Mouse (Mus musculus): ENCODE results near the gene Grtp1.

Gene Grtp1

DNA sequence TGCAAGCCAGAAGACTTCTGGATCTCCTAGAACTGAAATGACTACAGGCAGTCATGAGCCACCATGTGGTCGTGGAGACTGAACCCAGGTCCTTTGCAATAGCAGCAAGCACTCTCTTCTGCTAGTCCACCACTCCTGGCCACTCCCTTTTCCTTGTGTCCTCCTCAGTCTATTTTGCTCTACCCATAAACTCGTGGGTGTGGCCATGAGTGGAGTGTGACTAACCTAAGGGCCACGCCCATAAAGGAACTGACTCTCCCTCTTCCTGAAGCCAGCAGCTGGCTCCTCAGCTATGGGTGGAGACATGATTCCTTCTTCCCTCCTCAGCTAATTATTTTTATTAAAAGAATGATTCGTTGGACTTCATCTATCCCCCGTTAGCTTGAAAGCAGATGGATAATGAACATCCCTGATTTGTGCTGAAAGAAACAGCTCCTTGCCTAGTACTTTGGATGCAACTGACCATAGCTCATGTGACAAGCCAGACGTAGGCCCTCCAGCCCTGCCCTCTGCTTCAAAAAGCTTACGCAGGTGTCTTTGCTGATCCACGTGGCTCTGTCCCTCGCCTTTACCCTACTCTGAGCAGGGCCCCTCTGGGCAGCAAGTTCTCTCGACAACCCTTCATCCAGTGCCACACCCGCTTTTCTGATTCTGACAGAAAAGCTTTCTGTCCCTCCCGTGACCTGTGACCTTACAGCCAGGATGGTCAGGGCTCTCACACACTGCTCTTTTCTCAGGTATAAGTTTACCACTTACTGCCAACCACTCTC, 4.1 kb upstream of the Grtp1 start:
- DNase-seq (ENCODE audit: extremely low spot score, low spot score), result no peak

- DNase-seq (ENCODE audit: extremely low spot score, low spot score), result no peak
These were observed 3.1 kb upstream of the Grtp1 start for GRCm38 (mm10) chr8:13203472-13203871.

DNA sequence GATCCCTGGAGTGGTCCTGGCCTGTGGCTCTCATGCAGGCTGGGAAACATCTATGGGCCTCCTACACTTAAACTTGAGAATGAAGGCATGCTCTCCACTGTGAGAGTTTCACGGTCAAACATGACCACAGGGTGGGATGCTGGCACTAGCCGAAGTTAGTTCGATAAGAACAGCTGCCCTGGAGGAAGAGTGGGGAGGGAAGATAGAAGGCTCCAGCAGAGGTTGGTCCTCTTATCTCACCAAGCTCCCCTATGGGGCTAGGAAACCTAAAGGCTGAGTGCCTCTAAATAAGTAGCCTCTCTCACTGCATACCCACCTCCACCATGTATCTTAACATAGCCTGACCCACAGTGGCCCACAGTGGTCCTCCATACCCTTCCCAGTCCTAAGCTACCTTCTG, 2.4 kb upstream of the Grtp1 start:
- DNase-seq (ENCODE audit: extremely low spot score, low spot score), result no peak

DNA sequence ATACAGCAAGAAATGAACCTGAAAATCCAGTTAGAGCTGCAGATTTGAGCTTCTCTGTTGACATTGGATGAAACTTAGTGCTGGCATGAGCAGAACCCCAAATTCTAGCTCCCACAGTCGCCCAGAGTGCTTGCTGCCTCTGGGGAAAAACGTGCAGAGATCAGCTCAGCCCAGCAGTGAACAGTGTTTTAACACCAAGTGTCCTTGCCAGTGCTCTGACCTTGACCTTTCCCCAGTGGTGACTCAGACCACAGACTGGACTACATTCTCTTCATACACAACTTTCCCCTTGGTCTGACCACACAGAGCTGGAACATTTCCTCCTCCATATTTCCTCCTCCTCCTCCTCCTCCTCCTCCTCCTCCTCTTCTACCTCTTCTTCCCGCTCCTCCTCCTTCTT, 1.6 kb upstream of the Grtp1 start:
- DNase-seq (ENCODE audit: extremely low spot score, low spot score), result no peak

DNA sequence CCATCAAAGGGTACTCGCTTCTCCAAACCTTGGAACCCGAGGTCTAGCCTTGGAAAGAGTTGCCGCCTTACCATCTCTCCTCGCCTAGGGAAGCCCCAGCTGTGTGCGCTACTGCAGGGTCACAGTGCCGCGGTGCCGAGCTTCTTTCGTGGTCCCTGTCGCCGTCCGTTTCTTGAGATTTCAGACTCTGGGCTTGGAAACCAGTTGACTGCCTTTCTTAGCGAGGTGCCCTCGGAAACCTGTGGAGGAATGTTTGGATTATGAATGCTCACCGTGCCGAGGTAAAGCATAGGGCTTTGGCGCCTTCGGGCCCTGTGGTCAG, 554 bp upstream of the Grtp1 start:
- no peak for DNase-seq (ENCODE audit: extremely low spot score, low spot score)

- no peak for DNase-seq (ENCODE audit: extremely low spot score, low spot score)
These were observed 897 bp downstream of the Grtp1 start for GRCm38 (mm10) chr8:13199385-13200061.

DNA sequence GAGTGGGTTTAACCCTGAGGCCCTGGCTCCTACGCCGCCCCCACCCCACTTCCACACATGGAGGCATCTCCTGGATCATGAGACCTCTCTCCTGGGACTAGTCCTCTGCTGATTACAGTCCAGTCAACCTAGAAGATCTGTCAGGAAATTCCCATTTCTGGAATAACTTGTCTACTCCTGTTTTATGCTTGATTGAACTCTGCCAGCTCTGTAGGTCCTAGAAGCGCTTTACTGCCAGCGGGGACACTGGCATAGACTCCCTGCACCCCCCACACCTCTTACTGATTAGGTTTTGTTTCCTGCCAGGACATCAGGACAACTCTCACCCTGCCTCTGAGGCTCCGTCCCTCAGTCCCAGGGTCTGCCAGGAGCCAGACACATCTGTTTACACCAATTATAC, 2.9 kb downstream of the Grtp1 start:
- DNase-seq (ENCODE audit: extremely low spot score, low spot score), result no peak

DNA sequence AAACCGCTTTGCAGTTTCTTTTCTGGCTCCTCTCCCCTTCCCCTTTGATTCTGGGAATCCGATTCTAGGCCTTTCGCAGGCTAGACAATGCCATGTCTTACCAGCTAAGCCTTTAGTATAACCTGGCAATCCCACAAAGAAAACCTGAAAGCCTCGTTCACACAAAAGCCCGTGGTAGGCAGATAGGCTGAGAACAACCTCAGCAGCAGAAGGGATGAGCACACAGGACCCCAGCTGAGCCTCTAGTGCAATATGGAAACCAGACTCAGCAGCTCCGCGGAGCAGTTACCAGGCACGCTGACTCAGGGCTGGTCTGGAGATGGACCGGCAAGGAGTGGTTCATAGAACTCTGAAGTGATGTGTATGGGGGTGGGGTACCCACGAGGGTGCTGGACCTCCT, 5.6 kb downstream of the Grtp1 start:
- no peak for DNase-seq (ENCODE audit: extremely low spot score, low spot score)

DNA sequence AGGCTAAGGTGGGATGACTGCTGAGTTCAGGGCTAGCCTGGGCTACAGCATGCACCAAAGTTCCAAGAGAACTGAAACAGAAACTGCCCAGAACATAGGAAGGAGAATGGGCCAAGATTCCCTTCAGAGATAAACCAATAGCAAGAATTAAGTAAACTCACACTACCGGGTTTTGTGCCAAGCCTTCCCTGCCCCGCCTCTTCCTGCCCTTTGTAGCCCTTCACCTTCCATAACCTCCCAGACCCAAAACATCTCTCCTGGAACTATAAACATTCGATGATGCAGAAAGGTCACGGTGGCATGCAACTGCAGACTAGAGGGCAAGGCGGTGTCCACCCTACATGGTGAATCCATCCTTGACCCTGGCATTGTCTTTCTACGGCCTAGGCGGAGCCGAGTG, 10.2 kb downstream of the Grtp1 start:
- no peak for DNase-seq (ENCODE audit: extremely low spot score, low spot score)

- no peak for DNase-seq (ENCODE audit: extremely low spot score, low spot score)
These were observed 11.6 kb downstream of the Grtp1 start for GRCm38 (mm10) chr8:13188857-13189256.

DNA sequence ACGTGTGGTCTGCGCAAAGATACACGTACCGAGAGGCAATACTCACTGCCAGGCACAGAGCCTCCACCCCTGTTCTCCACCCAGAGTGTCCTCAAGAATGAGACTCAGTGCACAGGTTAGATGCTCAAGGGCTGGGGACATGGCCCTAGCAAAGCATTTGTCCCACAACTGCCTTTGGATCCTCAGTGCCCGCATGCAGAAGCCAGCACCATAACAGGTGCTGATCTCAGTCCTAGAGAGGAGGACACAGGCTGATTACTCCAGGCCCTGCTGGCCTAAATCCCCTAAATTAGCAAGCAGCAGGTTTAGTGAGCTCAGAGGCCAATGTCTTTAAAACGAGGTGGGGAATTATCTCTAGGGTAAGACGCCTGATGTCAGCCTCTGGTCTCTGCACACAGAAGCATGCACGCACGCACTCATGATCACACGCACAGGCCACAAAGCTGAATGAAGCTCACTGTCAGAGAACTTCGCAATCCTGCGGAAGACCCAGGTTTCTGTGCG, 12.3 kb downstream of the Grtp1 start:
- DNase-seq (ENCODE audit: extremely low spot score, low spot score), result no peak

GRCm38 (mm10) chr8:13187638-13188037, 12.8 kb downstream of the Grtp1 start:
- DNase-seq (ENCODE audit: extremely low spot score, low spot score), result no peak

GRCm38 (mm10) chr8:13187229-13187628, 13.2 kb downstream of the Grtp1 start:
- no peak for DNase-seq (ENCODE audit: extremely low spot score, low spot score)

DNA sequence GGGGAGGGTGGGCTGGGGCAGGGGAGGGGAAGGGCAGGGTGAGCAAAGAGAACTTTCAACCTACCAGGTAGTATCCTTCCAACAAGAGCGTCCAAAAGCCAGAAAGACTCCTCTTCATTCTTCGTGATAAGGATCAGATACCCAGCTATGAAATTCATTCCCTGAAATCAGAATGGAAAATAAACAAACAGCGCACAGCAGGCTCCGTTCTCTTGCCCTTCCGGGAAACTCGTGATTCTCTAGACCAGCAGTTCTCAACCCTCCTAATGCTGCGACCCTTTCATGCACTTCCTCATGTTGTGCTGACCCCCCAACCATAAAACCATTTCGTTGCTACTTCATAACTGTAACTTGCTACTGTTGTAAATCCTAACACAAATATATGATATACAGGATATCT, 13.6 kb downstream of the Grtp1 start:
- DNase-seq (ENCODE audit: extremely low spot score, low spot score), result no peak

- DNase-seq (ENCODE audit: extremely low spot score, low spot score), result no peak
These were observed 18.8 kb downstream of the Grtp1 start for GRCm38 (mm10) chr8:13181691-13181976.

DNA sequence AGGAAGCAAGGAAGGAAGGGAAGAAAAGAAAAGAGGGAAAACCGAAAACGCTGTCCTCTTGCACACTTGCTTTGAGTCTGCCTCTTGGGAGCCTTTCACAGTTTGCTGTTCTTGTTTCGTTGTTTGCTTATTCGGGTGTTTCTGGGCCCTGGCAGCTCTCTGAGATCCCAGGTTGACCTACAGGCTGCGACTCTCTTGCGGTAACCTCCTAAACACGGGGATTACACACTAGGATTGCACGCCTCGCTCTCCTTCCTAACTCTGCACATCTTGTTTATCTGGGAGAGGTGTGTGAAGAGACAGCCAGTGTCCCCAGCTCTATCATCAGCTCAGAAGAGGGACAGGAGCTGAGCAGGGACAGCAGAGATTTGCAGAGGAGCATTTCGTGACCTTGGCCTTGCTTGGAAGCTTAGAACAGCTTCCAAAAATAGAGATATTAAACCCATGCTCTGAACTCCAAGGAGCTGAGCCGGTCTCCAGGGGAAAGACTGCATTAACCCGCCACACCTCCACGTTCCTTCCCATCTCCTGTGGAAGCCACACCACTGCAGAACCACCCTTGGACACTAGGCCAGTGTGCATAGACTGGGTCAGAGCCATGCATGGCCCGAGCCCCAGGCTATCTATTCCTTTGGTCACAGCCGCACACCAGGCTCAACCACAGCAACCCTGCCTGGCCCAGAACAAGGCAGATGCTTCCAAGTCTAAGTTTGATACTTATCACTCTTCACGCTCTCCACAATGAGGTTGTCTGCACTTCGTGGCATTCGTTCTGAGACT, 19.3 kb downstream of the Grtp1 start:
- DNase-seq (ENCODE audit: extremely low spot score, low spot score), result no peak

DNA sequence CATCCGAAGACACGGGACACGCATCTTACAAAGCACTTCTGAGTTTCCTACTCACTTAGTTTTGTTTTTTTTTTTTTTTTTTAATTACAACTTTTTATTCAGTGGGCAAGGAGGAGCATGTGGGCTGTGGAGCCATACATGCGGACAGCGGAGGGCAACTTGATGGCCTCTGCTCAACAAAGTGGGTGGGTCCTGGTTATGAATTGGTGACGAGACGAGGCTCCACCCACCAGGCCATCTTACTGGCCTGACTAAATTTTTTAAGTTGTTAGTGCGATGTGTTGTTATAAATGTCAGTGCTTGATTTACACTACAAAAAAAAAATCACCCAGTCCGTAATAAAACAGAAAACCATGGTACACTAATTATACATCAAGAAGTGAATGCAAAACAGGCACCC, 20.0 kb downstream of the Grtp1 start:
- DNase-seq (ENCODE audit: extremely low spot score, low spot score), result no peak

DNA sequence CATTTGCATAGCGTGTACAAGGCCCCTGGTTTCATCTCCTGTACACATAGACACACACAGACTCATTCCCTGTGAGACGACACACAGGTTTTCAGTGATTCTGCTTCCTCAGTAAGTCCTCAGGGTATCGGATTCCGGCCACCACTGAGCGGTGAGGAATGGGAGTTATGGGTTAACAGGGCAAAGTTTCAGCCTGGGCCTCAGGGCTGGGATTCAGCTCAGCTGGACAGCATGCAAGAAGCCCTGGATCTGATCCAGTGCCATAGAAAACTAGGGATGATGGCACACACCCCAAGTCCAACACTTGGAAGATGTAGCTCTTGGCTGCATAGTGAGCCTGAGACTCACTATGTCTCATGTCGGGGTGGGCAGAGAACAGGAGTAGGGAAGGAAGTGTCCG, 20.5 kb downstream of the Grtp1 start:
- no peak for DNase-seq (ENCODE audit: extremely low spot score, low spot score)

GRCm38 (mm10) chr8:13179482-13179881, 20.9 kb downstream of the Grtp1 start:
- no peak for DNase-seq (ENCODE audit: extremely low spot score, low spot score)

DNA sequence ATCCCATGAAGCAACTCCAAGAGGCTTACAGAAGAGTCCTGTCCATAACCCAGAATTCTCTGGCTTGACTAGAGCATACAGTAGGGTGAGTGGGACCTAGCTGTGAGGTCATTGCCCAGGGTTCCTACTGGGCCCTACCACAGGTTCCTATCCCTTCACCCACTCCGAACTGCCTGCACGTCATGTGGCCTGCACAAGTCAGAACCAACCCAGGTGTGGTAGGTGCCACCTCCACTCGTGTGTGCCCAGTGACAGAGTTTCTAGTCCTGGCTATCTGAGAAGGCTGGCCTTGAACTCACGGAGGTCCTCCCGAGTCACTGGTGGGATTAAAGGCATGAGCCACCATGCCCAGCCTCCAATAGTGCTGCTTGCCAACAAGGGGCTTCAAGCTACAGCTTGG, 22.3 kb downstream of the Grtp1 start:
- DNase-seq (ENCODE audit: extremely low spot score, low spot score), result no peak

DNA sequence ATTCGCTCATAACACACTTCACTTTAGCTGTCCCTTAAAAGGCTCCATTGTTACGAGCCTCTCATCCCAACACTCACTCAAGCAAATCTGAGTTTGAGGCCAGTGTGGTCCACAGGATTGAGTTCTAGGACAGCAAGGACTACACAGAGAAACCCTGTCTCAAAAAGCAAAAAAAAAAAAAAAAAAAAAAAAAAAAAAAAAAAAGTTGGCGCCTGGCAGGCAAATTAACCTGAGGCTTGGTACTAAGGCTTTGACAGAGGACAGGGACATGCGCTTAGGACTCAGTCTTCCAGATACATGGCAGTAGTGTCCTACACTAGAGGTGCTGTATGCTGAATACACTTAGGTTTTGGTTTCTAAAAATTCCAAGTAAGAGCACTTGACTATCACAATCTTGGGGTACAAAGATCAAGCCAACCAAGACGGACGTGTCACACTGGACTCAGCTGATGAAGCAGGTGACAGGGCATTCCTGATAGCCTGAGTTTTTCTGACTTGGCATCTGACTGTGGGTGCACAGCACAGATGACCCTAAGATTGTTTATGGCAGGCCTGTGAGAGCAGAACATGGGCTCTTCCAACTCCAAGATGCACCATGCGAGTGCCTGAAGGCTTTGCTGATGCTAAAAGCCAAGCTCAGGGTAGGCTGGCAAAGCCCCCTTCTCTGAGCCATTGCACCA, 23.1 kb downstream of the Grtp1 start:
- no peak for DNase-seq (ENCODE audit: extremely low spot score, low spot score)

DNA sequence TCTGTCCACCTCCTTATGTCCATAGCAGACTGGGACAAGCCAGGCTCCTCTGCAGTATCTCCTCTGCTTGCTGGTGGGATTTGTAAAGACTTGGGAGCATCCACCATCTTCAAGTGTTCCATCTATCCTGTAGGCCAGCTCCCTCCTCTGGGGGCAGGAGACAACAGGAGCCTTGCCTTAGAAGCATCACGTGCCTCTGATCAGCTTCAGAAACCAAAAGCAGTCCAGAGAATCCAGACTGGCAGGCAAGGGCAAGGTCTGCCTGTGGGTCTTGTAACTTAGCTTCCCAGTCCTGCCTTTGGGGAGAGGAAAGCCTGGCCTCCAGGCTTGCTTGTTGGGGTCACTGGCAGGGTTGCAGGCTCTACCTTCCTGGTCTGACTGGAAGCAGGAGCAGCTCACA, 24.8 kb downstream of the Grtp1 start:
- DNase-seq (ENCODE audit: extremely low spot score, low spot score), result no peak
